ENCODE assay signal across 8 mouse cellular contexts in genomic region chr1:24249105-24249664, GRCm38 (mm10).
DNase-seq lines count a peak whose midpoint lies in the region; ATAC-seq lines count a peak whose summit lies in the region.

No protein-coding gene starts in this region.

- ATAC-seq in megakaryocyte progenitor cell, adult 5-6 weeks (replicated peaks; ENCODE audit: poor library complexity): peak; percentile 84
- ATAC-seq in erythroblast, adult 5-6 weeks (replicated peaks; ENCODE audit: low FRiP score, poor library complexity, severe bottlenecking): no peak

- DNase-seq in adrenal gland, postnatal 10 days: peak; percentile 26
- DNase-seq in adrenal gland, adult 18-20 months (ENCODE audit: low spot score in 2 of 2): no peak
- DNase-seq in ovary, postnatal 14 days (ENCODE audit: low spot score): peak; percentile 31
- DNase-seq in ovary, postnatal 36 days (ENCODE audit: low spot score): no peak
- peak; percentile 35 for DNase-seq in embryo, embryonic 11.5 days (ENCODE audit: low read depth, low spot score)
- DNase-seq in kidney, adult 8-10 months: peak; percentile 9 to 15

Comparison
In these comparisons a context has a peak if more than half of its experiments do, and no peak if none do; other contexts are left out.
1. DNase-seq: peak in adrenal gland, postnatal 10 days (single experiment), ovary, postnatal 14 days (single experiment), embryo, embryonic 11.5 days (single experiment) and kidney, adult 8-10 months (2 of 2); none in adrenal gland, adult 18-20 months (0 of 2) and ovary, postnatal 36 days (single experiment).